Mouse (Mus musculus) neural tube, embryonic 11.5 days (tissue): Measurements from ENCODE around the gene Hip1. TPM values are rescaled to one million over a fixed set of nuclear protein-coding genes. Genes with fewer than 3 reads are reported as not detected.
A peak's percentile ranks its signal among the peaks of the same experiment; 100 is the strongest.

Experiments used
- ATAC-seq: fragments of 200-750 bp; cut with Nextera tagmentation; 2 replicates; pipeline ENCODE4 v1.8.0; 2017; ENCODE audit warnings: moderate number of reproducible peaks, mild to moderate bottlenecking, moderate TSS enrichment, moderate library complexity; ENCODE audit not compliant: insufficient read depth, low FRiP score, low TSS enrichment
- DNase-seq: peaks from one replicate; pipeline ENCODE4 v3.0.0-alpha.2; 2015; ENCODE audit warnings: low spot score
- H3K27ac ChIP-seq: fragments of 300-500 bp; sonication (generic); 2 replicates; pipeline ENCODE4 v1.5.1; 2014; ENCODE audit warnings: low read depth, mild to moderate bottlenecking, low read length
- H3K27me3 ChIP-seq: fragments of 300-500 bp; sonication (generic); 2 replicates; pipeline ENCODE4 v1.6.1; 2014; ENCODE audit warnings: mild to moderate bottlenecking, low read length, mixed read lengths; ENCODE audit not compliant: control insufficient read depth, insufficient read depth
- H3K36me3 ChIP-seq: fragments of 300-500 bp; sonication (generic); 2 replicates; pipeline ENCODE4 v1.6.1; 2014; ENCODE audit warnings: mild to moderate bottlenecking, low read length, moderate library complexity, mixed read lengths; ENCODE audit not compliant: control insufficient read depth, insufficient read depth
- H3K4me1 ChIP-seq: fragments of 300-500 bp; sonication (generic); 2 replicates; pipeline ENCODE4 v1.6.1; 2014; ENCODE audit warnings: low read length, mixed read lengths; ENCODE audit not compliant: control insufficient read depth, insufficient read depth
- H3K4me2 ChIP-seq: fragments of 300-500 bp; sonication (generic); 2 replicates; pipeline ENCODE4 v1.6.1; 2014; ENCODE audit warnings: low read depth, mild to moderate bottlenecking, moderate library complexity
- H3K4me3 ChIP-seq: fragments of 300-500 bp; sonication (generic); 2 replicates; pipeline ENCODE4 v1.5.1; 2014; ENCODE audit warnings: low read depth, low read length
- H3K9ac ChIP-seq: fragments of 300-500 bp; sonication (generic); 2 replicates; pipeline ENCODE4 v1.6.1; 2014; ENCODE audit warnings: mild to moderate bottlenecking, low read length
- H3K9me3 ChIP-seq: fragments of 300-500 bp; sonication (generic); 2 replicates; pipeline ENCODE4 v1.6.1; 2016; ENCODE audit warnings: low read length; ENCODE audit not compliant: control insufficient read depth
- WGBS: fragments of 180-500 bp; shearing (Covaris S2); extraction: QIAGEN DNeasy Blood & Tissue Kit; methylation state at CpG from one replicate; pipeline ENCODE4 v1.1.7; 2014; 5-methylcytosine and 5-hydroxymethylcytosine counted together
- polyA plus RNA-seq: library from polyadenylated mRNA; unstranded; fragments of >200 nt; fragmentation: Nextera tagmentation; extraction: Ambion mirVana; gene quantifications from 2 replicates; pipeline ENCODE4 v1.2.1, GENCODE M21; 2014

Hip1 gene
- polyA plus RNA-seq, 1 experiment from 2014 or later: 57.3 TPM

DNA sequence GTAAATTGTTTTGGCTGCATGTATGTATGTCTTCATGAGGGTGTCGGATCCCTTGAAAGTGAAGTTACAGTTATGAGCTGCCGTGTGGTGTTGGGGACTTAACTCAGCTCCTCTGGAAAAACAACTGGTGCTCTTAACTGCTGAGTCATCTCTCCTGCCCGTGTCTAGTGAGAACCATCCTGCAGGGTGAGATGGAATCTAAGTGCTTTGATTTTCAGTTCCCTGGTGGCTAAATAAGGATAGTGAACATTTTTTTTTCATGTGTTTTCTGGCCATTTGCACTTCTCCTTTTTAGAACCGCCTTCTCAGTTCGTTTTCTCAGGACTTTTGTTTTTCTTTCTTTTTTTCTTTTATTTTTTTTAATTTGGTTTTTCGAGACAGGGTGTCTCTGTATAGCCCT, 23.8 kb upstream of the Hip1 start:
- no peak overlapping the region for H3K4me2 ChIP-seq
- no peaks in the 10 kb centered on the region for H3K36me3 ChIP-seq
- no peaks in the 10 kb centered on the region for H3K9me3 ChIP-seq
- H3K27me3 ChIP-seq: no peaks in the 10 kb centered on the region
- H3K9ac ChIP-seq: no peak overlapping the region
- H3K4me3 ChIP-seq: no peak overlapping the region
- DNase-seq: no peak
- H3K27ac ChIP-seq: no peak overlapping the region
- no peak for ATAC-seq
- 73% methylated on average over 6 of the region's 6 CpGs for WGBS
- H3K4me1 ChIP-seq: no peaks in the 10 kb centered on the region

DNA sequence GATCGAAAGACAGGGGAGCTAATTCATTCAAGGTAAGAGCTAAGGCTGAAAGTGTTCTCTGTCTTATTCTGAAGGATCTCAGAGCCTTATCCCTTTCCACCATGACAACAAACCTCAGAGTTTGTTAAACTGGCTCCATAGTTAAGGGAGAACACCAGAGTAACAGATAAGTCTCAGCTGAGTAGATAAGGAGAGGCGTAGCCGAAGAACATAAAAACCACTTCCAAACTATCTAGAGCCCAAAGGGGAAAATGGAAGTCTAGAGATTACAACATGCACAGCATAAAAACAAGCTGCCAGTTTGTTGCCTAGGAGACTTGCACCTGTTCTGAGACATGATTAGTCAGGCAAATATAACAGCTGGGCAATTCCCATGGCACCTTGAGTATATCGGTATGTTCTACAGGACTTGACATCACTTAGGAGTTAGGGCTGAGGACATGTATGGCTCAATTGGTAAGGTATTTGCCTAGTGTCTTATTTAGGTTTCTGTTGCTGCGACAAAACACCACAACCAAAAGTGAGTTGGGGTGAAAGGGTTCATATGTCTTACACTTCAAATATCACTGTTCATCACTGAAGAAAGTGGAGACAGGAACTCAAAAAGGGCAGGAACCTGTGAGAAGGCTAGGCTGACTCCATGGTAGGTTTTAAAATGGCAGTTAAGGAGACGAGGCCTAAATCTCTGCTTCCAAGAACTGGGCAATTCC, 22.8 kb upstream of the Hip1 start:
- H3K9me3 ChIP-seq: no peaks in the 10 kb centered on the region
- H3K27me3 ChIP-seq: no peaks in the 10 kb centered on the region
- H3K4me2 ChIP-seq: no peak overlapping the region
- H3K36me3 ChIP-seq: no peaks in the 10 kb centered on the region
- H3K4me1 ChIP-seq: no peaks in the 10 kb centered on the region
- no peak for ATAC-seq
- no peak for DNase-seq
- H3K4me3 ChIP-seq: no peak overlapping the region
- H3K27ac ChIP-seq: no peak overlapping the region
- no peak overlapping the region for H3K9ac ChIP-seq
- 89% methylated on average over 6 of the region's 6 CpGs for WGBS

- no peaks in the 10 kb centered on the region for H3K9me3 ChIP-seq
- DNase-seq (no peak), ATAC-seq (no peak)
- 89% methylated on average over 3 of the region's 3 CpGs for whole genome bisulfite sequencing
- H3K4me3 ChIP-seq: no peak within 1 kb of the TSS
- H3K36me3 ChIP-seq: no peaks in the 10 kb centered on the region
- no peak within 1 kb of the TSS for H3K4me2 ChIP-seq
- no peak within 1 kb of the TSS for H3K27ac ChIP-seq
- H3K27me3 ChIP-seq: no peaks in the 10 kb centered on the region
- no peaks in the 10 kb centered on the region for H3K4me1 ChIP-seq
- H3K9ac ChIP-seq: no peak within 1 kb of the TSS
Measured at GRCm38 (mm10) chr5:135563469-135563868, 18.5 kb upstream of the Hip1 start, which contains the start of gene Ccl26. Gene Ccl26, minus strand, starts transcription at chr5:135563569.

DNA sequence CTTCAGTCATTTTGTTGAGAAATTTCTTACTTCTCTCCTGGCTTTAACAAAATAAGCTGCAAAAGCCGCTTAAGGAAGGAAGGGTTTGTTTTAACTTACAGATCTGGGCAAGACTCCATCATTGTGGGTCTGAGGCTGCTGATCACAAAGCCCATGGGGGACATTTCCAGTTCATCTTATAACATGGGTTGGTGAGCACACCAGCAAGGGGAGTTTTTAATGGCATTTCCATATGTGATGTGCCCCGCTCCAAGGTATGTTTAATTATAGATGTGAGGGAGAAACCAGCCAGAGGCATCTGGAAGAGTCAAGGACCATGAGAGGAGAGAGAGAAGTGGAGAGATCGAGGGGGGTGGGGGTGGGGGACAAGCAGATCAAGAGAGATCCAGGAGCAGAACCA, 12.8 kb upstream of the Hip1 start:
- H3K9me3 ChIP-seq: no peaks in the 10 kb centered on the region
- no peak overlapping the region for H3K9ac ChIP-seq
- peak overlapping the region; percentile 80 for H3K27ac ChIP-seq
- H3K4me2 ChIP-seq: no peak overlapping the region
- ATAC-seq: no peak
- no peaks in the 10 kb centered on the region for H3K36me3 ChIP-seq
- no peaks in the 10 kb centered on the region for H3K27me3 ChIP-seq
- H3K4me3 ChIP-seq: no peak overlapping the region
- no peaks in the 10 kb centered on the region; the same call in 1 of the 2 replicates for H3K4me1 ChIP-seq
- WGBS: 39% methylated on average over 3 of the region's 3 CpGs
- no peak for DNase-seq

GRCm38 (mm10) chr5:135557051-135557450, 12.1 kb upstream of the Hip1 start:
- Histone ChIP-seq H3K4me3 (no peak overlapping the region), H3K27me3 (no peaks in the 10 kb centered on the region), H3K9me3 (no peaks in the 10 kb centered on the region), H3K9ac (no peak overlapping the region), H3K27ac (peak overlapping the region; percentile 80), H3K36me3 (no peaks in the 10 kb centered on the region), H3K4me1 (no peaks in the 10 kb centered on the region; the same call in 1 of the 2 replicates), H3K4me2 (no peak overlapping the region)
- WGBS: 31% methylated on average over 4 of the region's 4 CpGs
- DNase-seq (peak; percentile 72), ATAC-seq (peak; percentile 41; the same call in 1 of the 2 replicates)

- ATAC-seq: no peak
- H3K4me3 ChIP-seq: no peak overlapping the region
- no peaks in the 10 kb centered on the region; the same call in 1 of the 2 replicates for H3K4me1 ChIP-seq
- no peaks in the 10 kb centered on the region for H3K9me3 ChIP-seq
- no peak overlapping the region for H3K9ac ChIP-seq
- H3K27ac ChIP-seq: peak overlapping the region; percentile 78
- H3K36me3 ChIP-seq: no peaks in the 10 kb centered on the region
- no peaks in the 10 kb centered on the region for H3K27me3 ChIP-seq
- 73% methylated on average over 3 of the region's 4 CpGs for WGBS
- DNase-seq: no peak
- no peak overlapping the region for H3K4me2 ChIP-seq
Measured at GRCm38 (mm10) chr5:135556259-135556658, 11.3 kb upstream of the Hip1 start.

DNA sequence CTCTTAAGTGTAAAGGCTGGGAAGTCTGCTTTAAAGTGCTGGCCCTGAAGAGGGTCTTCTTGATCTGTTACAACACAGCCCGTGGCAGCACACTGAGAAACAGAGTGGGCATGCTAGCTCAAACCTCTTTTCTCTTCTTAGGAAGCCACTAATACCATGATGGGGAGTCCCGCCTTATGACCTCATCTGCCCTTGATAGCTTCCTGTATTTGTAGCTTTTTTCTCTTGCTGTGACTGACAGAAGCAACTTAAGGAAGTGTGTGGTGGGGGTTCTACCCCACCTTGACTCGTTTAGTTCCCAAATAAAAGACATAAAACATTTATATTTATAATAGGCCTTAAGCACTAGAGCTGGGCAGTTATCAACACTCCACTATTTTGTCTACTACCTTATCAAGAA, 6.7 kb upstream of the Hip1 start:
- WGBS: 71% methylated on average over 3 of the region's 3 CpGs
- H3K9ac ChIP-seq: no peak overlapping the region
- ATAC-seq (no peak), DNase-seq (no peak)
- H3K27me3 ChIP-seq: no peaks in the 10 kb centered on the region
- no peaks in the 10 kb centered on the region for H3K9me3 ChIP-seq
- H3K4me2 ChIP-seq: no peak overlapping the region
- H3K36me3 ChIP-seq: no peaks in the 10 kb centered on the region
- no peak overlapping the region for H3K4me3 ChIP-seq
- no peaks in the 10 kb centered on the region; the same call in 1 of the 2 replicates for H3K4me1 ChIP-seq
- no peak overlapping the region for H3K27ac ChIP-seq

DNA sequence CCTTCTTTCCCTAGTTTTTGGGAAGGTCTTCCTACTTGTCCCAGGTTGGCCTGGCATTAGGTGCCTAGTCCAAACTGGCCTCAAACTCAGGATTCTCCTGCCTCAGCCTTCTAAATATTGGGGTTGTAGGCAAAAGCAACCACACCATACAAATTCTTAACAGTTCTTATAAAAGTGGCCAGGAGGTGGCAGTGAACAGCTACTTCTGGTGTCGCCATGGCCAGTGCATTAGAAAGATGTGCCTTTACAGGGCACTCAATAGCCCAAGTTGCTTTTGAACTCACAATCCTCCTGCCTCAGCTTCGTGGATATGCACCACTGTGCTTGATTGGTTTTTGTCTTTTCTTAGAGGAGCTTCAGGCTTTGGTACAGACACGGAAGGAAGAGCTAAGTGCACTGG, 6.0 kb upstream of the Hip1 start:
- H3K9ac ChIP-seq: no peak overlapping the region
- no peaks in the 10 kb centered on the region for H3K4me1 ChIP-seq
- no peak overlapping the region for H3K4me2 ChIP-seq
- 33% methylated on average over 3 of the region's 3 CpGs for WGBS
- H3K4me3 ChIP-seq: no peak overlapping the region
- no peaks in the 10 kb centered on the region for H3K9me3 ChIP-seq
- H3K27me3 ChIP-seq: no peaks in the 10 kb centered on the region
- H3K27ac ChIP-seq: no peak overlapping the region
- H3K36me3 ChIP-seq: no peaks in the 10 kb centered on the region
- DNase-seq (peak; percentile 24), ATAC-seq (no peak)

DNA sequence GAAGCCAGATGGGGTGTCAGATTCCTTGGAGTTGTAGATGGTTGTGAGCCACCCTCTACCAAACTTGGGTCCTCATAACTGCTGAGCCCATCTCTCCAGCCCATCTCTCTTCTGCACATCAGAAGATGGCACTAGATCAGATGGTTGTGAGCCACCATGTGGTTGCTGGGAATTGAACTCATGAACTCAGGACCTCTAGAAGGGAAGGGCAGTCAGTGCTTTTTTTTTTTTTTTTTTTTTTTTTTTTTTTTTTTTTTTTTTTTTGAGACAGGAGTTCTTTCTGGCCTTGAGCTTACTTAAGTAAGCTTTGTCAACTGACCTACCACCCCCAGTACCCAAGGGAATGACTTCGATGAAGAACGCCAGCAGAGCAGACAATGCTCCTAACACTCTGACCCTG, 3.1 kb upstream of the Hip1 start:
- Histone ChIP-seq H3K27me3 (0 out of 2 replicates have a peak, but pooled peaks cover 4% of the 10 kb centered on the region), H3K27ac (no peak overlapping the region), H3K36me3 (no peaks in the 10 kb centered on the region), H3K4me1 (no peaks in the 10 kb centered on the region), H3K9ac (no peak overlapping the region), H3K9me3 (no peaks in the 10 kb centered on the region), H3K4me3 (no peak overlapping the region), H3K4me2 (no peak overlapping the region)
- DNase-seq: no peak
- 63% methylated on average over 2 of the region's 2 CpGs for WGBS
- ATAC-seq: no peak
